Mouse (Mus musculus) forelimb bud, embryonic 11.5 days (tissue): ENCODE results near the gene Cbx1.
"Not testable (repeated sequence)": the region's sequence is repeated elsewhere in the genome, so short reads cannot be mapped to it uniquely, and the experiment has no call there.

ENCODE experiments used
- DNase-seq: peaks from one replicate; pipeline ENCODE4 v3.0.0-alpha.2; 2012; ENCODE audit warnings: low read depth, low spot score

Gene Cbx1

GRCm38 (mm10) chr11:96775063-96775462 lies 13.9 kb upstream of the Cbx1 start:
- no peak for DNase-seq

GRCm38 (mm10) chr11:96775665-96776064 lies 13.3 kb upstream of the Cbx1 start:
- no peak for DNase-seq

DNA sequence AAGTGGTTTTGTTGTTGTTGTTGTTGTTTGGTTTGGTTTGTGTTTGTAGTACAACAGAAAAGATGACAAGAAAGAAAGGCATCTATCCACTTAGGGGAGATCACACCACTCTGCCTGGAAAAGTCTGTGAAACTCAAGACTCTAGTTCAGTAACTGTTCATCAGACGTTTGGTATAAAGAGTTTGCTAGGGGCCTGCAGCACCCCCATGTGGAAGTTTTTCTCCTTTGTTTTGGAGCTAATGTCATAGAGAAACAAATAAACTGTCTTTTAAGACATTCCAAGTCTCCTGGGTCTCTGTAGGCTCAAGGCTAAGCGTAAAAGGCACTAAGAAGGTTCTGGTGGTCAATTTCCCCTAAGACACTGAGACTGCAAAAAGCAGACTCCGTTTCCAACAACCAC lies 12.9 kb upstream of the Cbx1 start:
- no peak for DNase-seq

DNA sequence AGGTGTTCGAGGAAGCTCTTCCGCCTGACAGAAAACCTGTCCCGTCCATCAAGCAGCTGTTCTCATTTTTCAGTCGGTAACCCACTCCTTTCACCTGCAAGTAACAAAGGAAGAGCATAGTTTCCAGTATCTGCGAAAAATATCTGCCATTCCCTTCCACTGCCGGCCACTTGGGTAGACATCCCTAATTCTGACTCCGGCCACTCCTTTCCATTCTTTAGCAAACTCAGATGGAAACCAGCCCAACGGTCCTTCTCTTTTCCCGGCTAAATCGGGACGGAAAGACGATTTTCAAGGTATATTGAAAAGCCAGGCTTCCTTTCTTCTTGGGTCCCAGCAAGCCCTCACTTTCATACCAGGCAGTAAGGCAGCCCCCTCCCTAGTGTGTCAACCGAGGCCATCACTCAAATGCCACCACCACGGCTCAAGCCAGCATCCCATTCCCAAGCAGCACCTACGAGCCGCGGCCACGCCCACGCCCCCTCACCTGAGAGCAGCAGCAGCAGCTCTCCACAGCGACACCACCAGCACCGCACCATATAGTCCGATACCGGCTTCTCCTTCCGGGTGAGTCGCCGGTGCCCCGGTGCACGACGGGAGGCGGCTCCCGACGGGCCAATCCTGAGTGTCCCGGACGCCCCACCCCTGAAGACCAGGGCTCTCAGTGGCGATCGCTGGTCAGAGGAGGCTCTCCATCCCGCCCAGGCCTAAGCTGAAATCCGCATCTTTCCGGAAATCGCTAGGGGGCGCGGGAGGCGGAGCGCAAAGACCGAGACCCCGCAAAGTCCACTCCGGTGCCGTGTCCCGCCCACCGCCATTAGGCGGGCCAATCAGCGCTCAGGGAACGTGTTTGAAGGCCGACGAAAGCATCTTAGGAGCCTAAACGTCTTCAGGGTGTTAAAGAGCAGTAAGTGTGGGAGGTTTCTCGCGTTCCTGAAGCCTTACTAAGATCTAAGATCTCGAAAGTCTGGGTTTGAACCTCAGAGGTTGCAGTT lies 11.7 kb upstream of the Cbx1 start, which contains the start of gene Snx11:
Snx11 (minus strand) TSS at position 592 of the 995 bp plus-strand sequence.
- peak; percentile 99 for DNase-seq

- not testable (repeated sequence) for DNase-seq
Observed at GRCm38 (mm10) chr11:96778061-96778627, 10.8 kb upstream of the Cbx1 start.

- DNase-seq, result no peak
Observed at GRCm38 (mm10) chr11:96780306-96780705, 8.6 kb upstream of the Cbx1 start.

- DNase-seq, result no peak
Observed at GRCm38 (mm10) chr11:96781425-96781824, 7.5 kb upstream of the Cbx1 start.

DNA sequence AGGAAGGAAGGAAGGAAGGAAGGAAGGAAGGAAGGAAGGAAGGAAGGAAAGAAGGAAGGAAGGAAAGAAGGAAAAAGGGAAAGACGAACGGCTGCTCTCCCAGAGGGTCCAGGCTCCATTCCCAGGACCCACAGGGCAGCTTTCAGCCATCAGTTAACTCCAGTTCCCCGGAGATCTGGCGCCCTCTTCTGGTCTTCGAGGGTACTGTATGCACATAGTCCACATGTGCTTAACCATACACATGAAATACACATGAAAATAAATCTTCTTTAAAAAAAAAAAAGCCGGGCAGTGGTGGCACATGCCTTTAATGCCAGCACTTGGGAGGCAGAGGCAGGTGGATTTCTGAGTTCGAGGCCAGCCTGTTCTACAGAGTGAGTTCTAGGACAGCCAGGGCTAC lies 4.1 kb upstream of the Cbx1 start:
- peak; percentile 78 for DNase-seq

DNA sequence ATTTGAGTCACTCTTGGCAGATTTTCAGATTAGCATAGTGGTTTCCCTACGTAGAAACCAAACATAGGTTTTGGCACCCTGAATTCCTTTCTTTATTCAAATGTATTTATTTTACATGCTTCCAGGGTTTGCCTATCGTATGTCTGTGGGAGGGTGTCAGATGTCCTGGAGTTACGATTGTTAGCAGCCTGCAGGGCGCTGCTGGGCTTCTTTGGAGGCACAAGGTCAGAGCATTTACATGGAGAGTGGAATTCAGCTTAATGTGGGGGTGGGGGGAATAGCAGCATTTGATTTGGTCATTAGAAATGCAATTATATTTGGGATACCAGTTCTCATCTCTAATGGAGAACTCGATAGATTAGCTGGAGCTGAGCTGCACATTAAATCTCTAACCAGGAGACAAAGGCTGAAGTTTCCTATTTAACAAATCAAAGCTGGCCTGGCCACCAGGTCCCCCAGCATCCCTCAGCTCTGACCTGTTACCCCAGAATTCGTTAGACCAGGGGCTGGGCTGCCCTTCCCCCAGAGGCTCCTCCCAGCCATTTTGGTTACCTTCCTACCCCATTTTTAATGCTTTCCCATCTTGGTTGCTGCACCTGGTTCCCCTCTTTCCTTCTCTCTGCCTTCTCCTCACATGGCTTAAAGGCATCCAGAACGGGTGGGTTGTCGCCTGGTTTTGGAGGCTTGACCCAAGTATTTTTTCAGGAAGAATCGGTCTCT lies 2.0 kb upstream of the Cbx1 start:
- DNase-seq, result no peak

GRCm38 (mm10) chr11:96789990-96790389 lies 1.1 kb downstream of the Cbx1 start:
- no peak for DNase-seq

DNA sequence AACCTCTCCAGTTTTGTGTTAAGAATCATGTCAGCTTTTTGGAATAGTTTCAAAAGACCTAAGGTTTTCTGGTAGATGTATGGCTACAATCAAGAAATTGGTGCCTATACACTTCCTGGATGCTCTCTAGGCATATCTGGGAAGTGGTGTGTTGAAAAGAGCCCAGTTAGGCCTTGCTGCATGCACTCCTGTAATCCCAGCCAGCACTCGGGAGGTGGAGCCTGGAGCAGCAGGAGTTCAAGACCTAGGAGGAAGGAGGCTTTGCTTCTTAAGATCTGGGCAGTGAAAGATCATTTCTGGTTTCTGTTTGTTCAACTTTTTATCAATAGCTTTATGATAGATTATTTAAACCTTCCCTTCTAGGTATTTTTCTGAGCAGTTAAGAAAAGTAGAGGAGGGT lies 1.8 kb downstream of the Cbx1 start:
- DNase-seq, result no peak

DNA sequence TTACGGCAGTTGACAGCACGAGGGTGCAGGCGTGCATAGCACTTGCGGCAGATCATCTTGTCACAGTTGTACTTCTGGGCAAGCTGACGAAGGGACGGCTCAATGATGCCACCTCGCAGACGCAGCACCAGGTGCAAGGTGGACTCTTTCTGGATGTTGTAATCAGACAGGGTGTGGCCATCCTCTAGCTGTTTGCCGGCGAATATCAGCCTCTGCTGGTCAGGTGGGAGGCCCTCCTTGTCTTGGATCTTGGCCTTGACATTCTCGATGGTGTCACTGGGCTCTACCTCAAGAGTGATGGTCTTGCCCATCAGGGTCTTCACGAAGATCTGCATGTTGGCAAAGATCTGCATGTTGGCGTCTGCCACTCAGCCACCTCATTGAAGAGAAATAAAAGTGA lies 6.6 kb downstream of the Cbx1 start:
- no peak for DNase-seq

- DNase-seq, result no peak
Observed at GRCm38 (mm10) chr11:96796081-96796480, 7.2 kb downstream of the Cbx1 start.

DNA sequence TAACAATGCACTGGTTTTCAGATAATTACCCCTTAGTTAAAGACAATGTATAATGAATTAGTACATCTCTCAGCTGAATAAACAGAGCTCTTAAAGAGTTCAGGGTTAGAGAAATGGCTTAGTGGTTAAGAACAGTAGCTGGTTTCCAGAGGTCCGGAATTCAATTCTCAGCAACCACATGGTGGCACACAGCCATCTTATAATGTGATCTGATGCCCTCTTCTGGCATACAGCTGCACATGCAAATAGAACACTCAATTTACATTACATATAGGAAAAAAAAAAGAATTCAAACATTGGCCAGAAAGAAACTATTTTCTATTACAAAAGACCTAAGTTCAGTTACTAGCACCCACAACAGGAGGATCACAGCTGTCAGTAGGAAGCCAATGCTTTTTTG lies 7.7 kb downstream of the Cbx1 start:
- DNase-seq, result no peak

DNA sequence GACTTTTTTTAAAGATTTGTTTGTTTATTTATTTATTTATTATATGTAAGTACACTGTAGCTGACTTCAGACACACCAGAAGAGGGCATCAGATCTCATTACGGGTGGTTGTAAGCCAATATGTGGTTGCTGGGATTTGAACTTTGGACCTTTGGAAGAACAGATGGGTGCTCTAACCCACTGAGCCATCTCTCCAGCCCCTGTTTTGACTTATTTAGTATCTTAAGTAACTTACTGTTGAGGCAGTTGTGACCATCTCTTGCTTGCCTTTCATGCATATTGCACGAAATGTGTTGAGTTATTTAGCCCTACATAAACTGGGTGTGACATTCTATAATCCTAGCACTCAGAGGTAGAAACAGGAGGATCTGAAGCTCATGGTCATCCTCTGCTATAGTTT lies 10.6 kb downstream of the Cbx1 start:
- DNase-seq, result no peak

GRCm38 (mm10) chr11:96805606-96806005 lies 16.7 kb downstream of the Cbx1 start:
- DNase-seq, result no peak

DNA sequence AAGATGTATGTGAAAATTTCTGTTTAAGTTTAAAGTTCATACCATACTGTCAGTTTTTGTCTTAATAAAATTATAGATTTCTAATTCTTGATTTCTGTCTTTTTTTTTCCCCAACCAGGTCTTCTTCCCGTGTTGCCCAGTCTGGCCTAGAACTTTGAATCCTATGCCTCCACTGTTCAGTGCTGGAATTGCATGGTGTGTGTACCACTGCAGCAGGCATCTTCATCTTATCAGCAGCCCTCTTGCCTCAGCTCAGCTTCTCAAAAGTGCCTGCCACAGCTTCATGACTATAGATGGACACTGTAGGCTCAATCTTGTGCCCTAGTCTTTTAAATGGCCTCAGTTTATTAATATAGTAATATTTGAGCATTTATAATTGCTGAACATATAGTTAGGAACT lies 19.1 kb downstream of the Cbx1 start:
- no peak for DNase-seq

GRCm38 (mm10) chr11:96809562-96810235 lies 20.8 kb downstream of the Cbx1 start:
- no peak for DNase-seq

DNA sequence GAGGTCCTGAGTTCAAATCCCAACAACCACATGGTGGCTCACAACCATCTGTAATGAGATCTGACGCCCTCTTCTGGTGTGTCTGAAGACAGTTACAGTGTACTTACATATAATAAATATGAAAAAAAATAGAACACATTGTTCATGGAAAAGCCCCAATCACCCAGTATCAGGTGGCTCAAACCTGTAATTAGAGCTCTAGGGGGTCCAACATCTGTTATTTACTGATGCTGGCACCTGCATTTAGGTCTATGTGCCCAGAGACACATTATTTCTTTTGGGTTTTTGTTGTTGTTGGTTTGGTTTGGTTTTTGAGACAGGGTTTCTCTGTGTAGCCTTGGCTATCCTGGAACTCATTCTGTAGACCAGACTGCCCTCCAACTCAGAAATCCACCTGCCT lies 22.3 kb downstream of the Cbx1 start:
- not testable (repeated sequence) for DNase-seq

GRCm38 (mm10) chr11:96813455-96813854 lies 24.5 kb downstream of the Cbx1 start:
- no peak for DNase-seq

- DNase-seq, result no peak
Observed at GRCm38 (mm10) chr11:96813920-96814319, 25.0 kb downstream of the Cbx1 start.

DNA sequence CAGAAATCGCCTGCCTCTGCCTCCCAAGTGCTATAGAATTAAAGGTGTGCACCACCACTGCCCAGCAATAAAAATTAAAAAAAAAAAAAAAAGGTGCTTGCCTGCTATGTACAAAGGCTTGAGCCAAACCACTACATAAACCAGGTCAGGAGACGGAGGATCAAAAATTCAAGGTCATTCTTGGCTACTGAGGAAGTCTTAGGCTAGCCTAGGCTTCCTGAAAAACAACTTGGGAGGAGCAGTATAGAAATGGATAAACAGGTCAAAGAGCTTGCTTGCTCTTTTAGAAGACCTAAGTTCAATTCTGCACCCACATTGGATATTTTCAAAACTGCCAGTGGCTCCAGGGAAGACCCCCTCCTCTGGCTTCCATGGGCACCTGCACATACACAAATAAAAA lies 25.5 kb downstream of the Cbx1 start:
- DNase-seq, result no peak
